Mouse (Mus musculus): Measurements from ENCODE around the gene Foxd3. TPM values are rescaled to one million over a fixed set of nuclear protein-coding genes. Genes with fewer than 3 reads are reported as not detected.

Gene Foxd3
- total RNA-seq, 2 experiments from 2014 or later = not detected

DNA sequence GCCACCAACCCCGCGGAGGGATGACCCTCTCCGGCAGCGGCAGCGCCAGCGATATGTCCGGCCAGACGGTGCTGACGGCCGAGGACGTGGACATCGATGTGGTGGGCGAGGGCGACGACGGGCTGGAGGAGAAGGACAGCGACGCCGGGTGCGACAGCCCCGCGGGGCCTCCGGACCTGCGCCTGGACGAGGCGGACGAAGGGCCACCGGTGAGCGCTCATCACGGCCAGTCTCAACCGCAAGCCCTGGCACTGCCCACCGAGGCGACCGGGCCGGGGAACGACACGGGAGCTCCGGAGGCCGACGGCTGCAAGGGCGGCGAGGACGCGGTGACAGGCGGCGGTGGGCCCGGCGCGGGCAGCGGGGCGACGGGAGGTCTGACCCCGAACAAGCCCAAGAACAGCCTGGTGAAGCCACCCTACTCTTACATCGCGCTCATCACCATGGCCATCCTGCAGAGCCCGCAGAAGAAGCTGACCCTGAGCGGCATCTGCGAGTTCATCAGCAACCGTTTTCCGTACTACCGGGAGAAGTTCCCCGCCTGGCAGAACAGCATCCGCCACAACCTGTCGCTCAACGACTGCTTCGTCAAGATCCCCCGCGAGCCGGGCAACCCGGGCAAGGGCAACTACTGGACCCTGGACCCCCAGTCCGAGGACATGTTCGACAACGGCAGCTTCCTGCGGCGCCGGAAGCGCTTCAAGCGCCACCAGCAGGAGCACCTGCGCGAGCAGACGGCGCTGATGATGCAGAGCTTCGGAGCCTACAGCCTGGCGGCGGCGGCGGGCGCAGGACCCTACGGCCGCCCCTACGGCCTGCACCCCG, 718 bp downstream of the Foxd3 start:
- ATAC-seq (replicated peaks; ENCODE audit: low FRiP score, poor library complexity, severe bottlenecking) = no peak

- no peak for ATAC-seq (replicated peaks; ENCODE audit: low FRiP score, poor library complexity, severe bottlenecking)
Measured at GRCm38 (mm10) chr4:99657430-99657820, 1.3 kb downstream of the Foxd3 start.

- no peak for ATAC-seq (replicated peaks; ENCODE audit: low FRiP score, poor library complexity, severe bottlenecking)
Measured at GRCm38 (mm10) chr4:99657831-99658470, 1.9 kb downstream of the Foxd3 start.

GRCm38 (mm10) chr4:99658881-99659280, 2.8 kb downstream of the Foxd3 start:
- no peak for ATAC-seq (replicated peaks; ENCODE audit: low FRiP score, poor library complexity, severe bottlenecking)

DNA sequence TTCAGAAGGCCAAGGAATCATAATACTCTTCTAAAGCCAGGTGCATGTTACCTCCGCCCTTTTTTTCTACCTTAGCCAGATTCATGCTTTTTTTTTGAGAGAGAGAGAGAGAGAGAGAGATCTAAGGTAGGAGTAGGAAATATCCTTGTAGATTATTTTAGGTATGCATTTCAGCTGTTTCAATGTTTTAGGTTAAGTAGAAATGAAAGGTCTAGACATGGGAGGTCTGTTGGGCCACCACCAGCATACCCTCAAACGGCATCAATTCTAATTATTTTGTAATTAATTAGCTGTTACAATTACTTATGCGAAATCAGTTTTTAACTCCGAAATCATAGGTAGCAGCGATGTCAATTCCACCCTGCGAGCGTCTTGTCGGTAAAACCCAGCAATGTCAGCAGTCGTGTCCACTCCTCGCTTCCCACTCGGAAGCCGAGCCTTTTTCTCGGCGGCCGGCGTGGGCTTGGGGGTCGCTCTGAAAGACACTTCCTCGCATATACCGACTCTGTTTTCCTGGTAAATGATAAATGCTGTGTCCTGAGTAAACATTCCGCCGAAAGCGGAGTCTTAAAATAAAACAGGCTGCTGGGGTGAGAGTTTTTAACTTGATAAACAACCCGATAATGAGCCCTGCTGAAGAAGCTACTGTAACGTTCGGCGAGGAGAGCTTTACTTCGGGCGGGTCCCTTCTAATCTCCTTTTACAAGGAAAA, 3.4 kb downstream of the Foxd3 start:
- ATAC-seq (replicated peaks; ENCODE audit: low FRiP score, poor library complexity, severe bottlenecking) = no peak

DNA sequence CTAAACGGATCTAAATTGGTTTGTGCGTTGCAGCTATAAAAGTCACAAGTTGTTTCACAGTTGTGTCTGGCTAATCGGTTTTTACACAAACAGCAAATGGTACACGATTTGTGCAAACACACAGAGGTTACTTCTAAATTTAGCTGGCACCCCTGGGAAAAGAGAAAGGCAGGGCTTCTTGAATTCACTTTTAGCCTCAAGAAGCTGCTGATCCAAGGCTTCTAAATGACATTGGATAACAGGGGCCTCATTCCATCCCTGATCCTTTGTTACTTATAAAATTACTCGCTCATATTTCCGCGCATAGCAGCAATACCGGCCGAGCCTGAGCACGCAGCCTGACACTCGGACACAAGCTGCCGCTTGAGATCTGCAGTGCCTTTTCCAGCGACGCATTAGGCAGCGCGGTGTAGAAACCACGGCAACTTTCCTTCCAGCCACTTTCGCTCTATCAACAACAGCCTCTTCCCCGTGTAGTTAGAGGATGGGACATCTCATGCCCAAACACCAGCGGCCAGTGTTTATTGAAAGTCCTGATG, 4.0 kb downstream of the Foxd3 start:
- no peak for ATAC-seq (replicated peaks; ENCODE audit: low FRiP score, poor library complexity, severe bottlenecking)

GRCm38 (mm10) chr4:99660981-99661380, 4.9 kb downstream of the Foxd3 start:
- ATAC-seq (replicated peaks; ENCODE audit: low FRiP score, poor library complexity, severe bottlenecking) = no peak

DNA sequence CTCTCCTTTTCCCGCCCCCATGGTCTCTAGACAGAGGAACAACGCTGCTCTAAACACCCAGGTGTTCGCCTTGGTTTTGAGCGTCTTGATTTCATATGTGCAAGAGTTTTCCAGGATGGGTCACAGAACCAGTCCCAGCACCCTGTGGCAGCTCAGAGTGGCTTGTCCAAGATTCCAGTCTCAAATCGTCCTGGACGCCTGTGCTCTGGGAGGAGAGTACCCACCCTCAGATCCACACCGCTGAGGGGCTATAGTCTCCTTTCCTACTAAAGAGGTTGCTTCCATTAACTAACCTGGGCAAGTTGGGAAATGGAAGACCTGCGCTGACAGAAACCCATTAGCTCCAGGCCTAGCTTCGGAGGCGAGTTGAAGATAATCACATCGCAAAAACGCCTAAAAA, 5.9 kb downstream of the Foxd3 start:
- no peak for ATAC-seq (replicated peaks; ENCODE audit: low FRiP score, poor library complexity, severe bottlenecking)

- no peak for ATAC-seq (replicated peaks; ENCODE audit: low FRiP score, poor library complexity, severe bottlenecking)
Measured at GRCm38 (mm10) chr4:99662431-99662830, 6.3 kb downstream of the Foxd3 start.

- no peak for ATAC-seq (replicated peaks; ENCODE audit: low FRiP score, poor library complexity, severe bottlenecking)
Measured at GRCm38 (mm10) chr4:99662841-99663567, 6.9 kb downstream of the Foxd3 start.

DNA sequence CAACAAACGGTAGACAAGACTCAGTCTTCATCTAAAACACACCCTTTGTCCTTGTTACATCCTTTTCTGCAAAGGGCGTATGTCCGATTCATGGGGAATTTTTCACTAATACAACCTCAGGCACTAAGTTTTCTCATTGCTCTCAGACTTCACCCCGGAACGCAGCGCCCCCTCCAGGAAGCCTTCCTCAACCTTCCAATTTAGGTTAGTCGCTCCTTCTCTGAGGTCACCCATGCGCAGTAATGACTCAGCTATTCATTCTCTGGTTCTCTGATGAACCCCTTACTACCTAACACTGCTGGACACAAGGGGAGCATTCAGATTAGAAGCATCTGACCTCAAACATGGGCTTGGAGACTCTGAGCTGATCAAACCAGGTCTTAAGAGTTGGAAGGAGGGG, 7.6 kb downstream of the Foxd3 start:
- no peak for ATAC-seq (replicated peaks; ENCODE audit: low FRiP score, poor library complexity, severe bottlenecking)

DNA sequence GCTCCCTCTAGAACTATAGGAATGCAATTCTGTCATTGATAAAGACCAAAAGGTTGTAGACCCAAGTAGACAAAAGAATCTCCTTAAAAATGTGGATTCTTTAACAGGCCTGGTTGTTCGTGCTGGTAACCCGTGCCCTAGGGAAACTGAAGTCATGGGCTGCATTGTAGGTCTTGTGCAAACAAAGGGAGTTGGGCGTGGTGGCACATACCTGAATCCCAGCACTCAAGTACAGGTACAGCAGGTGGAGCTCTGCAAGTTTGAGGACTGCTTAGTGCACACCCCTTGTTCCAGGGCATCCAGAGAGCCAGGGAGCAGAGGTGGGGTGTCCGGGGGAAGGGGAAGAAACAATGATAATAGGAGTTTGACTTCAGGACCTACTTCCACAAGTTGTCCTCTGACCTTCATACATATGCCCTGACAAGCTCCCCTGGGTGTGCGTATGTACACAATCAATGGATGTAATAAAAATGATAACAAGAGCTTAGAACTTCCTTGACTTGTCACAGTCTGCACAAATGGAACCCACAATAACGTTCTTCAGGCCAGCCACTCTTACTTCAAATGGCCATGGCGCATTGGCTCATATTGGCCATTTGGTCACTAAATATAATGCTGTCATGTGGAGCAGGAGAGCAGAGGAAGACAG, 14.2 kb downstream of the Foxd3 start:
- no peak for ATAC-seq (replicated peaks; ENCODE audit: low FRiP score, poor library complexity, severe bottlenecking)

- no peak for ATAC-seq (replicated peaks; ENCODE audit: low FRiP score, poor library complexity, severe bottlenecking)
Measured at GRCm38 (mm10) chr4:99675191-99675590, 19.1 kb downstream of the Foxd3 start.

GRCm38 (mm10) chr4:99683941-99684340, 27.8 kb downstream of the Foxd3 start:
- ATAC-seq (replicated peaks; ENCODE audit: low FRiP score, poor library complexity, severe bottlenecking) = no peak

DNA sequence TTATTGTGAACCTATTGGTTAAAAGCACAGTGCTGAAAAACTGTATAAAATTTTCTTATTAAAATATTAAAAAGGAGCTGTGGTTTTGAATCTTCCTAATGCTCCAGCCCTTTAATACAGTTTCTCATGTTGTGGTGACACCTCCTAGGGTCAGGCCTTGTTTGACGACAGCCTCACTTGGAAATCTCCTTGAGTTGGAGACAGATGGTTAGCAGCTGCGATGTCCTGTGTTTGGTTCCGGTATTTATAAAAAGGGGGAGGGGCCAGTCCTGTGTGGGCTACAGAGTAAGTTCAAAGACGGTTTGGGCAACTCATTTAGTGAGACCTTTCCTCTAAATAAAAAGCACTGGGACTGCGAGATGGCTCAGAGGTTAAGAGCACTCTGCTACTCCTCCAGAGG, 30.2 kb downstream of the Foxd3 start:
- ATAC-seq (replicated peaks; ENCODE audit: low FRiP score, poor library complexity, severe bottlenecking) = no peak

Other genes starting within 250 kb of the Foxd3 start
- gene Alg6, start 59.4 kb downstream of the Foxd3 start, total RNA-seq (2015; ENCODE audit: low replicate concordance) = 7.1 and 25.0 TPM in 2 replicates
- 3.9 and 6.6 TPM in 2 replicates for gene Alg6, start 59.4 kb downstream of the Foxd3 start, total RNA-seq (2017; ENCODE audit: low replicate concordance)
- 1.3 and 15.9 TPM in 2 replicates for gene Efcab7, start 172.9 kb downstream of the Foxd3 start, total RNA-seq (2015; ENCODE audit: low replicate concordance)
- 2.1 TPM in 1 of 2 replicates, not detected in the other for gene Efcab7, start 172.9 kb downstream of the Foxd3 start, total RNA-seq (2017; ENCODE audit: low replicate concordance)

Measured in erythroblast, adult 5-6 weeks (primary cell).